Mouse (Mus musculus): ENCODE measurements at regions not wholly inside any gene's neighbourhood (a gene's known extent, or its start where the extent isn't known, plus 50 kb on each side); places are given as distances from the start of the nearest gene placed in this dataset.

GRCm38 (mm10) chr15:6981430-6981829 is 106.7 kb upstream of the Osmr start:
- TF ChIP-seq CTCF (IDR thresholded peaks at IDR 0.05; ENCODE audit: low read depth) (no peak), EP300 (optimal IDR thresholded peaks at IDR 0.05) (no peak)
